Mouse (Mus musculus) gastrocnemius, postnatal 36 days (tissue): ENCODE measurements around the gene Spag7. TPM values are rescaled to one million over a fixed set of nuclear protein-coding genes. Genes with fewer than 3 reads are reported as not detected.

Source experiments
- DNase-seq, 2 experiments: peaks; one replicate each; pipeline ENCODE4 v3.0.0; 2022
- intact Hi-C: fragments of 180-260 bp; cut with DNase I; formaldehyde crosslinking; loops from one replicate; pipeline ENCODE4 v1.15.1; 2025
- long read RNA-seq, 2 experiments: library from polyadenylated mRNA; stranded (forward); transcript quantifications; one replicate each; pipeline ENCODE4 v2.0.0; 2021
- total RNA-seq, 2 experiments: library from RNA; stranded (reverse); gene quantifications; 2 replicates each; pipeline ENCODE4 v1.2.3; 2021

Gene Spag7
- total RNA-seq, result 10 to 100 TPM; 78.9 to 81.6 TPM
- long read RNA-seq, experiment 1, transcript Spag7-201 (7 exons, 1,159 nt), result major isoform, 108 of 149 reads
- long read RNA-seq, experiment 1, partial matches to known transcripts, result 3 of 149 reads
- long read RNA-seq, experiment 1, other reads (novel, unspliced or antisense), result 38 of 149 reads
- long read RNA-seq, experiment 2, transcript Spag7-201 (7 exons, 1,159 nt), result major isoform, 138 of 181 reads
- long read RNA-seq, experiment 2, partial matches to known transcripts, result 1 of 181 reads
- long read RNA-seq, experiment 2, other reads (novel, unspliced or antisense), result 42 of 181 reads

DNA sequence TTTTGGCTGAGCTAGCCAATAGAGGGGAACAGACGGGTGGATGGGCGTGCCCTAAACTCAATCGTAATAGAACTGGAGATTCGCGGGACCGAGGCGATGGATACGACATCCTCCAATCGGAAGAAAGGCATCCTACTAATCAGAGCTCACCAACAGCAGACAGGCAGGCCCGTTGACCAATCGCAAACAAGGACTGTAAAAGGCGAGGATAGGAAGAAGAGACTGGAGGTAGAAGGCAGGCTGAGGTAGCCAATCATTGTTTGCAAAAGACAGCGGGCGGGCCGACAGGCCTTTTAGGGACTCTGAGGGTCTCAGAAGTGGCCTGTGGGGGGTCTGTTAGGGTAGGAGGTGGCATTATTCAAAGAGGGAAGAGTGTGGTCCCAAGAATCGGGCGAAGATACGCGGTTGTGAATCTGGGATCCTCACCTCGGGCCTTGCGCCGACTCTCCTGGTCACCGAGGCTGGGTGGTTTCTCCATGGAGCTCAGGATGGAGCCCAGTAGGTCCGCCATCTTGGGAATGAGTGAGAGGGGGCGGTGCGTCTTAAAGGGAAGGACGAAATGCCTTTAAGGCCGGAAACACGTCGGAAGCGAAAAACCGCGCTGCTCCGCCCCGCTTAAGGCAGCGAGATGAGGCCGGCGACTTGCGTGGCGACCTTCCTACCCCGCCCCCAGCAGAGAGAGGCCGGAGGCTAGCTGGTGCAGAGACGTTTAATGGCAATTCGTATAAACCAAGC lies at the start of gene Spag7:
Gene Spag7 (minus strand): TSS at position 646 of the 735 bp plus-strand sequence.
- DNase-seq, result peak; percentile 95
- intact Hi-C loops, result loop anchor here (2.0 kb wide), 1 partner anchor 14 kb away; the partner anchor contains the start of gene Pfn1

DNA sequence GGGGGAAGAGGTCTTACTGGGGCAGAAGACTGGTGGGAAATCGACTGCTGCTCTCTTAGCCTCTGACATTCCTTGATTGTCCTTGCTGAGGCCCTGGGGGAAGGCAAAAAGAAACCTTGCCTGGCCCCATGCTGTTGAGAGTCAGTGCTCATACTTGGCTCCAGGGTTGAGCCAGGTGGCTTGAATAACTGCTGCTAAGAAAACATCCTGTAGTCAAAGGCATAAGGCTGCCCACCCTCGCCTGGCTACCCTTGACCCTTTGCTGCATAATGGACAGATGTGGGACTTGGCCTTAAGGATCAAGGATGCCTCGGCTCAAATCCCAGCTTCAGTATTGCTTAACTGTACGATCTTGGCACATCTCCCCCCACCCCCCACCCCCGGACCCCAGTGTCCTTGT lies 49.3 kb upstream of the Spag7 start:
- intact Hi-C loops, result no loop called here
- no peak for DNase-seq

DNA sequence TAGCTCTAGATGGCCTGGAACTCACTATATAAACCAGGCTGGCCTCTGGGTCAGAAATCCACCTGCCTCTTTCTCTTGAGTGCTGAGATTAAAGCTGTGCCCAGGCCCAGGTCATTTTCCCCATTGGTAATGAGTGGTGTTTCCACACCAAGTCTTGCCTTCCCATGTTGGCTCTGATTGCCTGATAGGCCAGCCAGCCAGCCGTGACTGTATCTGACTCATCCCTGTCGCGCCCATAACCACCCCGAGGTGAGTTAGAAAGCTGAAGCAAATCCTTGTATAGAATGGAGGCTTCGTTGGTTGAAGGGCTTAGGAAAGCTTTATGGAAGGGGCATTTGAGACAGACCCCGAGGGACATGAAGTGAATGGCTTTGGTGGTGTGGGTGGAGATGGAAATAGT lies 46.6 kb upstream of the Spag7 start:
- intact Hi-C loops, result no loop called here

DNA sequence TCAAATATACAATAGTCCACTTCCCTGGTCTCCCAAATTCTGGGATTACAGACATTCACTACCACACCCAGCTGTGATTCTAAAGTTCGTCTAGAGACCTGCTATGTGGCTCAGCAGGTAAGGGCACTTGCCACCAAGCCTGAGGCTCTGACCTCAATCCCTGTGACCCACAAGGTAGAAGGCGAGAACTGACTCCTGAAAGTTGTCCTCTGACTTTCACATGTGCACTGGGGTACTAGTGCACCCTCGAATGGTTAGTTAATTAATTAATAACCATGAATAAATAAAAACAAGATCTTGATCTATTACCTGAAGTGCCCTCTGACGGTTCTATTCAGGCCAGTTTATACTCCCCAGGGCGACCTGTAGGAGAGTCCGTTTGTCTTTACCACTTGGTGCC lies 44.0 kb upstream of the Spag7 start:
- intact Hi-C loops, result no loop called here

More for the DNA sequence above, 46.6 kb upstream of the Spag7 start:
- no peak for DNase-seq

GRCm38 (mm10) chr11:70711026-70711425 lies 41.8 kb upstream of the Spag7 start:
- no peak for DNase-seq
- intact Hi-C loops, result no loop called here

More for the DNA sequence above, 44.0 kb upstream of the Spag7 start:
- no peak for DNase-seq

DNA sequence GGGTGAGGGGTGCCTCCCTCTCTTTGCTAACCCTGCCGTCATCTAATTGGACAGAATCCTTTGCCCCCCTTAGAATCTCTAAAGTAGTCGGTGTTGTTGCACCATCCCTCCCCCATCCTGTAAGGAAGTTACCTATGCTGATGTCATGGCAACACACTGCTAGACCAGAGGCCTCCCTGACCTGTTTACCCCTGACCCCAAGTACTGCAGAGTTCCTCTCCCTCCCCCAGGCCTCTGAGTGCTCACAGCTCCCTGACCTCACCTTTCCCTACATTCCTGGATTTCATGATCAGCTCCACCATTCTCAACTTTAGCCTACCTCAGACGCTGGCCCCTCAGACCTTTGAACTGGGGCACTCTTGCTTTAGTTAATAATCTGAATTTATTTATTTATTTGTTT lies 36.9 kb upstream of the Spag7 start:
- intact Hi-C loops, result no loop called here
- no peak for DNase-seq

DNA sequence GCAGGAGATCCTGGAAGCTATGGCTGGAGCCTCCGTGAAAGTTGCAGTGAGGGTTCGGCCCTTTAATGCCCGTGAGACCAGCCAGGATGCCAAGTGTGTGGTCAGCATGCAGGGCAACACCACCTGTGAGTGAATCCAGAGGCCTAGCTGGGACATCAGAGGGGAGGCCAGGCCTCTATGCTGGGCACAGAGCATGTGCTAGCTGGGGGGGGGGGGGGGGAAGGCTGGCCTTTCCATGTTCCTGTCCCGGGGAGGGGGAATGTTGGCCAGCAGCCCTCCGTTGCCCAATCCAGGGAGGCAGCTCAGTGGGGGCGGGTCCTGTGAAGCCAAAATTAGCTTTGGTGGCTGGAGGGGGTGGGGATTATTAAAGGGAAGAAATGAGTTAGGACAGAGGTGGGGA lies 33.6 kb upstream of the Spag7 start:
- DNase-seq, result peak; percentile 55 to 84
- intact Hi-C loops, result no loop called here

- peak; percentile 39 for DNase-seq
- intact Hi-C loops, result no loop called here
These were observed 32.9 kb upstream of the Spag7 start for GRCm38 (mm10) chr11:70701984-70702733.

DNA sequence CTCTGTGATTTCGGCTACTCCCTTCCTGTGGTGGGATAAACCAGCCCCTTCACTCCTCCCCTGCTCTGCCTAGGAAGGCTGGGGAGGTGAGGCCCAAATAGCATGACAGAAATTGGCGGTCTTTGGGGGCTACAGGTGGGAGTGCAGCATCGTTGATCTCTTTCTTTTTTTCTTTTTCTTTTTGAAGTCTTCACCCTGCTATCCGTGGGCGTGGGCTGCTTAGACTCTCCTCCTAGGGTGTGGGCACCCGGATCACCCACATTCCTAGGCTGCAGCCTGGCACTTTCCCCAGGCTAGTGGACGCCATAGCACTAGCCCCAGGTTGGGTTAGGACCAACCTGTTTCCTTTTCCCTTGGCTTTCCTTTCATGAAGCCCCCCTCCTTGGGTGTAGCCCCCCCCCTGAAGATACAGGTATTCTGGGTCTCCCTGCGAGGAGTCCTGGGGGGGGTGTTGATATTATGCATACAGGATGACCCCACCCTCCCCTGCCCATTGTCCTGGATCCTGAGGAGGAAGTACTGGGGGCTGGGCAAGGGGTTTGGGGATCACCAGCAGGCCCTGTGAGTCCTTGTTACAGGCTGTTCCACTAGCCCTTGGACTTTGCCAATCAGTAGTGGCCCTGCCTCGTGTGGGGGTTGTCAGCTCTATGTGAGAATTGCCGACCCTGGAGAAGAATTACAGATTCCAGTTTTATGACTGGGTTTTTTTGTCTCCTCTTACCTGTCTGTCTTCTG lies 32.2 kb upstream of the Spag7 start:
- intact Hi-C loops, result no loop called here
- DNase-seq, result no peak

DNA sequence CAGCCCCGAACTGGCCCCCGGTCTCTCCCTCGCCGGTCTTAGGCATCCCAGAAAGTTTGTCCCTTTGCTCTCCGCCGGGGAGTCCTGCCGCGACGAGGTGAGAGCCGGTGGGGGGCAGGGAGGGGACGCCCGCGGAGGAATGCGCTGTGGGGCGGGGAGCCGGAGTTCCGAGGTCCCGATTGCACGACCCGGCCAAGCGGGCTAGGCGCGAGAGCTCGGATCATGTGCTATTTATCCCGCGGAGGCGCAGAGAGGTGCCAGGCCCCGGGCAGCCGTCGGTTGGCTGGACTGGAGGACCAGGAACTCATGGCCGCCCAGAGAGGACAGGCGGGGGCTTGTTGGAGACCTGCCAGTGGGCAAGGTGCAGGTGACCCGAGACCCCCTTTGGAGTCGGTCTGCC lies 31.4 kb upstream of the Spag7 start:
- peak; percentile 78 to 81 for DNase-seq
- intact Hi-C loops, result no loop called here

- intact Hi-C loops, result no loop called here
- DNase-seq, result peak; percentile 93 to 97
These were observed 30.7 kb upstream of the Spag7 start, which contains the start of the genes Inca1 and Kif1c for GRCm38 (mm10) chr11:70699722-70700556. Gene Inca1 (minus strand): TSS chr11:70700155. Gene Kif1c (plus strand): TSS chr11:70700548.

DNA sequence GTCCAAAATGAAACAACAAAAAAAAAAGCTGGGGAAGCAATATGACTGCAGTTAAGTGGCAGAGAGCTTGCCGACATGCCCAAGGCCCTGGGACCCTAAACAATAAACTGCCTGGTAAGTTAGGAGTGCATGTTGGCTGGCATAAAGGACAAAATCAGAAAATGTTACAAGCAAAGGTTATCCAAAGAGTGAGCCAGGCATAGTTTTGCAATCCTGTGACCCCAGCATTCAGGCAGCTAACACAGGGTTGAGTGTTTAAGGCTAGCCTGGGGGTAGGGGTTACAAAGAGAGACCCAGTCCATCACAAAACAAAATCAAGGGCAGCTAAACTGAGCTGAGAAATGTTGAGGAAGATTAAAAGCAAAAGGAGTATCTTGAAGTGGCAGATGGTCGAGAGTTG lies 29.8 kb upstream of the Spag7 start:
- DNase-seq, result no peak
- intact Hi-C loops, result no loop called here

- DNase-seq, result no peak
- intact Hi-C loops, result no loop called here
These were observed 28.2 kb upstream of the Spag7 start for GRCm38 (mm10) chr11:70697376-70697775.

DNA sequence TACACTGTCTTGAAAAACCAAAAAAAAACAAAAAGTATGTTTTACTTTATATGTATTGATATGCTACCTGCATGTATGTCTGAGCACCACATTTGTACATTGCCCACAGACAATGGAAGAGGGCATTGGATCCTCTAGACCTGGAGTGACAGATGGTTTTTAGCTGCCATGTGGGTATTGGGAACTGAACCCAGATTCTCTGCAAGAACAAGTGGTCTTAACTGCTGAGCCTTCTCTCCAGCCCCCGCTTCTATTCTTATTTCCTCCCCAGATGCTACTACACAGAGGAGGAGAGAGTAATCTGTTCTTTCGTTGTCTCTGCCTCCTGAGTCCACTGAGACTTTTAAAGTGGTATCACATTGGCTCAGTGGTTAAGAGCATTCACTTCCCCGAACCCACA lies 24.3 kb upstream of the Spag7 start:
- intact Hi-C loops, result no loop called here
- DNase-seq, result no peak

- intact Hi-C loops, result no loop called here
- no peak for DNase-seq
These were observed 20.4 kb upstream of the Spag7 start for GRCm38 (mm10) chr11:70689578-70689977.

GRCm38 (mm10) chr11:70688372-70688771 lies 19.2 kb upstream of the Spag7 start:
- DNase-seq, result no peak
- intact Hi-C loops, result no loop called here

GRCm38 (mm10) chr11:70687601-70688199 lies 18.5 kb upstream of the Spag7 start, which contains the start of gene Camta2:
Gene Camta2 (minus strand): TSS chr11:70688105.
- intact Hi-C loops, result loop anchor here (2.0 kb wide), 1 partner anchor 17 kb away; no protein-coding TSS in a partner anchor
- DNase-seq, result peak; percentile 86 to 90

GRCm38 (mm10) chr11:70686901-70687566 lies 17.8 kb upstream of the Spag7 start:
- DNase-seq, result no peak
- intact Hi-C loops, result loop anchor here (2.0 kb wide), 1 partner anchor 16 kb away; no protein-coding TSS in a partner anchor
